ENCODE assay signal across 8 mouse cellular contexts in the genomic region with DNA sequence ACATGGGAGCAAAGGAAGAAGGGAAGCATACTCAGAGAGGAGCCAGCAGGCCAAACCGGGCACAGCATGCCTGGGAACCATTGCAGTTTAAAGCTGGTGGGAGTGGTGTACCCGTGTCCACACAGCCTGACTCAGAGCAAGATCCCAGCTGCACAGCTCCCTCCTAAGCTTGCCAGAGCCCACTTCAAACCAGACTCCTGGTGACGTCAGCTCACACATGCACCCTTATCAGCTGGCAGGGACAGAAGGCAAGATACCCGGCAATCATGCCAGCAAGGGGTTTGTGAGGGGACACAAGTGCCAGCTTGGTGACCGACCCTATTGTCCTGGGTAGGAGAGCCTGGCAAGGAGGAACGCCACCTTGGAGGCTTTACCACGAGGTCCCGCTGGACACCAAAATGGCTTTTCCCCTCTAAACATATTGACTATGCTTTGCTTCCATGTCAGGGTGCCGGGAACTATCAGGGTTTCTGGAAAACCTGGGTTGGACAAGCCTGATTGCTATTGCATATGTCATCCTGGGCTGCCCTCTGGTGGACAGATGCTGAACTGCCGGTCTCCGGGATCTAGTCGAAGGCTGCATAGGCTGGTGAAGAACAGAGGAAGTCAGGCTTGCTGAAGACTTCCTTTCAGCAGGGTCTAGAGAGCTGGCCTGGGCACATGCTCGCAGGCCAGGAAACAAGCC. TPM values are rescaled to one million over a fixed set of nuclear protein-coding genes. Genes with fewer than 3 reads are reported as not detected.
A peak's percentile ranks its signal among the peaks of the same experiment; 100 is the strongest.
DNase-seq lines count a peak whose midpoint lies in the region; ATAC-seq lines count a peak whose summit lies in the region.

No protein-coding gene starts in this region.

- intact Hi-C loops in gastrocnemius, postnatal 36 days (cut with DNase I): loop anchor here (1.0 to 10.0 kb wide), 2 partner anchors 68 to 177 kb away; no protein-coding TSS in a partner anchor
- intact Hi-C loops in left cerebral cortex, postnatal 14 days (cut with DNase I): no loop called here

- H3K27ac ChIP-seq in intestine, embryonic 15.5 days: no peak overlapping the region
- peak overlapping the region; percentile 88 for H3K27ac ChIP-seq in midbrain, embryonic 11.5 days (ENCODE audit: low read depth, low read length)

- H3K9me3 ChIP-seq in intestine, embryonic 15.5 days: no peaks in the 10 kb centered on the region
- H3K9me3 ChIP-seq in midbrain, embryonic 11.5 days (ENCODE audit: control insufficient read depth, low read length): peaks cover 10% of the 10 kb centered on the region; the same call in 1 of the 2 replicates

- no peak overlapping the region for H3K9ac ChIP-seq in intestine, embryonic 15.5 days
- peak overlapping the region; percentile 52 for H3K9ac ChIP-seq in midbrain, embryonic 11.5 days (ENCODE audit: low read length)

- ATAC-seq in intestine, embryonic 15.5 days: peak; percentile 42; the same call in 1 of the 2 replicates
- peak; percentile 63 for ATAC-seq in midbrain, embryonic 11.5 days (ENCODE audit: low FRiP score)

- peaks cover 11% of the 10 kb centered on the region for H3K27me3 ChIP-seq in intestine, embryonic 15.5 days (replicated peaks)
- no peaks in the 10 kb centered on the region for H3K27me3 ChIP-seq in midbrain, embryonic 11.5 days (ENCODE audit: control insufficient read depth, insufficient read depth, low read length)

- H3K4me3 ChIP-seq in intestine, embryonic 15.5 days (replicated peaks): no peak overlapping the region
- peak overlapping the region; percentile 14; the same call in 1 of the 2 replicates for H3K4me3 ChIP-seq in midbrain, embryonic 11.5 days (ENCODE audit: low read depth, low read length)

- DNase-seq in adrenal gland, adult 18-20 months (ENCODE audit: low spot score in 2 of 2): peak; percentile 96 to 97
- DNase-seq in embryo, embryonic 11 days: peak; percentile 94
- DNase-seq in gastrocnemius, postnatal 36 days: peak; percentile 94 to 96
- peak; percentile 99 to 100 for DNase-seq in left cerebral cortex, postnatal 14 days (ENCODE audit: low spot score in 2 of 2)
- peak; percentile 100 for DNase-seq in midbrain, embryonic 11.5 days (ENCODE audit: low spot score, missing footprints)
- DNase-seq in right cerebral cortex, postnatal 4 days: peak; percentile 100
- DNase-seq in yolk sac, embryonic 10.5 days (ENCODE audit: low spot score): peak; percentile 81

- WGBS in intestine, embryonic 15.5 days: 4% methylated on average over 13 of the region's 13 CpGs
- 8% methylated on average over 13 of the region's 13 CpGs for WGBS in midbrain, embryonic 11.5 days

- no peaks in the 10 kb centered on the region for H3K36me3 ChIP-seq in intestine, embryonic 15.5 days
- H3K36me3 ChIP-seq in midbrain, embryonic 11.5 days (ENCODE audit: control insufficient read depth, insufficient read depth, low read length): no peaks in the 10 kb centered on the region

- H3K4me2 ChIP-seq in intestine, embryonic 15.5 days (replicated peaks): peak overlapping the region; percentile 46
- peak overlapping the region; percentile 46 for H3K4me2 ChIP-seq in midbrain, embryonic 11.5 days

- H3K4me1 ChIP-seq in intestine, embryonic 15.5 days (replicated peaks): peaks cover 26% of the 10 kb centered on the region
- peaks cover 31% of the 10 kb centered on the region for H3K4me1 ChIP-seq in midbrain, embryonic 11.5 days (ENCODE audit: control insufficient read depth, insufficient read depth, low read length)

RNA-seq across cellular contexts. Expression of gene Gm13090, which starts 52.0 kb away (rescaled TPM):
- not detected for total RNA-seq in adrenal gland, adult 18-20 months (2021)
- total RNA-seq in gastrocnemius, postnatal 36 days (2021): not detected
- polyA plus RNA-seq in intestine, embryonic 15.5 days (2015; fragmentation: Nextera tagmentation; extraction: Ambion mirVana): not detected in 2 replicates
- not detected for total RNA-seq in left cerebral cortex, postnatal 14 days (2021)
- not detected in 2 replicates for polyA plus RNA-seq in midbrain, embryonic 11.5 days (2014; fragmentation: Nextera tagmentation; extraction: Ambion mirVana)
